Mouse (Mus musculus) forebrain, embryonic 15.5 days (tissue): ENCODE measurements around the gene Wnt6. TPM values are rescaled to one million over a fixed set of nuclear protein-coding genes. Genes with fewer than 3 reads are reported as not detected.

ENCODE experiments used
- ATAC-seq: fragments of 200-750 bp; cut with Nextera tagmentation; replicated peaks from 2 replicates; pipeline ENCODE4 v1.8.0; 2017; ENCODE audit warnings: mild to moderate bottlenecking, moderate TSS enrichment, moderate library complexity
- H3K27ac ChIP-seq: fragments of 300-500 bp; sonication (generic); replicated peaks from 2 replicates; pipeline ENCODE4 v1.5.1; 2015; ENCODE audit warnings: mild to moderate bottlenecking, inconsistent platforms
- H3K27me3 ChIP-seq: fragments of 300-500 bp; sonication (generic); 2 replicates; pipeline ENCODE4 v1.6.1; 2015; ENCODE audit warnings: inconsistent platforms
- H3K36me3 ChIP-seq: fragments of 300-500 bp; sonication (generic); 2 replicates; pipeline ENCODE4 v1.6.1; 2015; ENCODE audit warnings: mild to moderate bottlenecking, inconsistent platforms
- H3K4me1 ChIP-seq: fragments of 300-500 bp; sonication (generic); 2 replicates; pipeline ENCODE4 v1.6.1; 2015; ENCODE audit warnings: inconsistent platforms
- H3K4me2 ChIP-seq: fragments of 300-500 bp; sonication (generic); replicated peaks from 2 replicates; pipeline ENCODE4 v1.6.1; 2015; ENCODE audit warnings: mild to moderate bottlenecking, inconsistent platforms
- H3K4me3 ChIP-seq: fragments of 300-500 bp; sonication (generic); 2 replicates; pipeline ENCODE4 v1.5.1; 2015; ENCODE audit warnings: mild to moderate bottlenecking, inconsistent platforms
- H3K9ac ChIP-seq: fragments of 300-500 bp; sonication (generic); replicated peaks from 2 replicates; pipeline ENCODE4 v1.6.1; 2015; ENCODE audit warnings: mild to moderate bottlenecking, inconsistent platforms
- H3K9me3 ChIP-seq: fragments of 300-500 bp; sonication (generic); 2 replicates; pipeline ENCODE4 v1.6.1; 2016; ENCODE audit warnings: inconsistent platforms
- WGBS: fragments of 180-500 bp; shearing (Covaris S2); methylation state at CpG from one replicate; pipeline ENCODE4 v1.1.7; 2015; ENCODE audit warnings: mixed read lengths; 5-methylcytosine and 5-hydroxymethylcytosine counted together
- polyA plus RNA-seq: library from polyadenylated mRNA; unstranded; fragments of >200 nt; fragmentation: Nextera tagmentation; extraction: Ambion mirVana; gene quantifications from 2 replicates; pipeline ENCODE4 v1.2.1, GENCODE M21; 2015

The Wnt6 gene
- polyA plus RNA-seq, 1 experiment from 2014 or later: 2.2 TPM

DNA sequence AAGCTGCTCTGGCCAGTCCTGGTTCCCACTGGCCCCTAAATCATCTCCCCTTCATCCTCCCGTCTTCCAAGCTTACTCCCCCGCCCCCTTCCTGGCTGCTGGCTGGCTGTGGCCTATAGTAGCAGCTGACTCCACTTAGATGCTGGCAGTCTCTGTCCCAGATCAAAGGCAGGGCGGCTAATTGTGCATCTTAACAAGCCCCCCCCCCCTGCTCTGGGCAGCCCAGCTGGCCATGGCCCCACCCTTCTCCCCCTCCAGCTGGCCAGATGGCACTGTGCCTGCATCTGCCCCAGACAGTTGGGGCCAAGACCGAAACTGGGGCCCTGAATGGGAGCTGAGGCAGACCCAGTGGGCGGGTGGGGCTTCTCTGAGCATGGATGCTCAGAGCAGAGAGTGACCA lies 25.8 kb downstream of the Wnt6 start:
- Histone ChIP-seq H3K36me3 (no peaks in the 10 kb centered on the region), H3K4me1 (peaks cover 44% of the 10 kb centered on the region), H3K4me3 (no peak overlapping the region), H3K27ac (no peak overlapping the region), H3K9ac (no peak overlapping the region), H3K4me2 (no peak overlapping the region), H3K27me3 (peaks cover 78% of the 10 kb centered on the region), H3K9me3 (no peaks in the 10 kb centered on the region)
- 5% methylated on average over 5 of the region's 5 CpGs for WGBS
- peak; percentile 72 for ATAC-seq

DNA sequence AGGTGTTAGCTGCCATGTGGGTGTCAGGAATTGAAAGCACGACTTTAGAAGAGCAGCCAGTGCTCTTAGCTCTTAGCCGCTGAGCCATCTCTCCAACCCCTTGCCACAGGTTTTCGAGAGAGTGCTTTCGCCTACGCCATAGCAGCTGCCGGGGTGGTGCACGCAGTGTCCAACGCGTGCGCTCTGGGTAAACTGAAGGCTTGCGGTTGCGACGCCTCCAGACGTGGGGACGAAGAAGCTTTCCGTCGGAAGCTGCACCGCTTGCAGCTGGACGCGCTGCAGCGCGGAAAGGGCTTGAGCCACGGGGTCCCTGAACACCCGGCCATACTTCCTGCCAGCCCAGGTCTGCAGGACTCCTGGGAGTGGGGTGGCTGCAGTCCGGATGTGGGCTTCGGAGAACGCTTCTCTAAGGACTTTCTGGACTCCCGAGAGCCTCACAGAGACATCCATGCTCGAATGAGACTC lies 28.8 kb downstream of the Wnt6 start:
- WGBS: under 1% methylated on average over 29 of the region's 29 CpGs
- H3K9ac ChIP-seq: 0 out of 2 replicates have a peak overlapping the region, but pooled peaks have one; percentile 6
- H3K27me3 ChIP-seq: peaks cover 79% of the 10 kb centered on the region
- H3K4me3 ChIP-seq: peak overlapping the region; percentile 18
- no peaks in the 10 kb centered on the region for H3K36me3 ChIP-seq
- no peak for ATAC-seq
- no peak overlapping the region for H3K27ac ChIP-seq
- peaks cover 42% of the 10 kb centered on the region for H3K4me1 ChIP-seq
- H3K4me2 ChIP-seq: peak overlapping the region; percentile 38
- no peaks in the 10 kb centered on the region for H3K9me3 ChIP-seq

DNA sequence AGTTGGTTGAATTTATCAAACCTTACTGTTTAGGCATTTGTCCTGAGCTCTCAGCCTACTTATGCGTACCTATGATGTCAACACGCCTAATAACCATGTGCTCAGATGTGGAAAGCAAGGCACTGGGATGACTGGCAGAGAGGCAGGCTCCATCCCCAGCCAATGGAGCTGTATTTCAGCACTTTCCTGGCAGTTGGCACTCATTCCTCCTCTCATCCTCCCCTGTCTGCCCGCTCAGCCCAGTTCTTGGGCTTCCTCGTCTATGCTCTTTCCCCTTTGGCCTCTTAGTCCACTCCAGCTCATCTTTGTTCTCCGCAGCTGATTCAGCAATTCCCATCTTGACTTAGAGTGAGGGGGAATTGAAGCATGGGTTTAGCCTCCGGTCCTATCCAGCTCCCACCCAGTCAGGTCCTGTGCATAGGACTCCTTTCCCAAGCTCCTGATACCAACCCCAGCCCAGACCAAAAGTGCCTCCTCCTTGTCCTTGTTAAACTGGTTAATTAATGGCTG lies 30.0 kb downstream of the Wnt6 start:
- Histone ChIP-seq H3K4me3 (no peak overlapping the region), H3K9ac (no peak overlapping the region), H3K9me3 (no peaks in the 10 kb centered on the region), H3K4me1 (peaks cover 47% of the 10 kb centered on the region), H3K36me3 (no peaks in the 10 kb centered on the region), H3K4me2 (no peak overlapping the region), H3K27ac (no peak overlapping the region), H3K27me3 (peaks cover 78% of the 10 kb centered on the region)
- WGBS: 9% methylated on average over 6 of the region's 6 CpGs
- no peak for ATAC-seq

DNA sequence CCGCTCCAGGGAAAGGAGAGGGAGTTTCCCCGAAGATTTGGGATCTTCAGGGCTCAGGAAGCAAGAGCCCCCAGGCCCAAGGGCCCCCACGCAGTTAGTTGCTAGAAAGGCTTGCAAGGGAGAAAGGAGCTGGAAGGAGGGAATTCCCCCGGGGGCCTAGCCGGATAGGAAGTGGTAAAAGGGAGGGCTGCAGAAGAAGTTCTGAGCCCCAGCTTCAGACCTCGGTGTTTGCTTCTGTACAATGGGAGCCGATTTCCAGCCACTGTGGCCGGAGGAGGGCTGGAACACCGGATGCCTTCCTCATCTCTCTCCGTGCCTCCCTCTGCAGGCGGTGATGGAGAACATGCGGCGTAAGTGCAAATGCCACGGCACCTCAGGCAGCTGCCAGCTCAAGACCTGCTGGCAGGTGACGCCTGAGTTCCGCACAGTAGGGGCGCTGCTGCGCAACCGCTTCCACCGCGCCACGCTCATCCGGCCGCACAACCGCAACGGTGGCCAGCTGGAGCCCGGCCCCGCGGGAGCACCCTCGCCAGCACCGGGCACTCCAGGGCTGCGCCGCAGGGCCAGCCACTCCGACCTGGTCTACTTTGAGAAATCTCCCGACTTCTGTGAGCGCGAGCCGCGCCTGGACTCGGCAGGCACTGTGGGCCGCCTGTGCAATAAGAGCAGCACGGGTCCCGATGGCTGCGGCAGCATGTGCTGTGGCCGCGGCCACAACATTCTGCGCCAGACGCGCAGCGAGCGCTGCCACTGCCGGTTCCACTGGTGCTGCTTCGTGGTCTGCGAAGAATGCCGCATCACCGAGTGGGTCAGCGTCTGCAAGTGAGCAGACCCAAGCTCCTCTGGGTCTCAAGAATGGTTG lies 31.3 kb downstream of the Wnt6 start:
- H3K27ac ChIP-seq: no peak overlapping the region
- H3K4me1 ChIP-seq: peaks cover 51% of the 10 kb centered on the region
- peak overlapping the region; percentile 92 for H3K4me2 ChIP-seq
- H3K27me3 ChIP-seq: peaks cover 89% of the 10 kb centered on the region
- no peaks in the 10 kb centered on the region for H3K36me3 ChIP-seq
- WGBS: under 1% methylated on average over 57 of the region's 57 CpGs
- ATAC-seq: peak; percentile 47
- peak overlapping the region; percentile 49 for H3K4me3 ChIP-seq
- H3K9me3 ChIP-seq: no peaks in the 10 kb centered on the region
- peak overlapping the region; percentile 43; the same call in 1 of the 2 replicates for H3K9ac ChIP-seq

DNA sequence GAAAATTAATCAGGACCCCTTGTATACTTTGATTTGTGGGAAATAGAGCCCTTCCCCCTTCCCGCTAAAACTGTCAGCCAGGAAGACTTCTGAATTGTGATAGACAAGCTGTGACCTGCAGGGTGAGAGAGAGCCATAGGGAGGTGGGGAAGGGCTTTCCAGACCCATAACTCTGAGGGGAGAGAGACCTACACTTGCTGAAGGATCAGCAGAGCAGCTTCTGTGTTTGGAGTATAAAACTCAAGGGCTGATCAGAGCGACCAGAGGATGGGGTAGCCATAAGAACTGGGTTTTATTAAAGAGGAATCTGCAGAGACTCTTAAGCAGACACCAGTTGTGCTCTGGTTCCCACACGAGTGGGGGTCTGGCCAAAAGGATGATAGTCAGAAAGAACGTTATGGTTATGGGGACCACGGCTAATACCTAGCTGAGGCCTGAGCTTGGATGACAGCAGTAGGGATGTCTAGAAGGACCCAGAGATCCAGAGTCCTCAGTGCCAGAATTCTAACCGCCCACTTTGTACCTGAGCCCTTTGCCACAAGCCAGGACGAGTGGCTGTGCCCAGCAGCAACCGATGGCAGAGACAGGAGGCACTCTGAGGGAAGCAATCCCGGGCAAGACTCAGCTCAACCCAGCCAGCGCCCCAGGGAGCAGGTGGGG lies 32.6 kb downstream of the Wnt6 start:
- peaks cover 52% of the 10 kb centered on the region for H3K4me1 ChIP-seq
- no peak overlapping the region; the same call in 1 of the 2 replicates for H3K4me2 ChIP-seq
- H3K27me3 ChIP-seq: peaks cover 96% of the 10 kb centered on the region
- H3K9me3 ChIP-seq: no peaks in the 10 kb centered on the region
- no peak overlapping the region for H3K9ac ChIP-seq
- no peak for ATAC-seq
- H3K4me3 ChIP-seq: no peak overlapping the region
- H3K27ac ChIP-seq: no peak overlapping the region
- no peaks in the 10 kb centered on the region for H3K36me3 ChIP-seq
- 6% methylated on average over 10 of the region's 10 CpGs for WGBS

DNA sequence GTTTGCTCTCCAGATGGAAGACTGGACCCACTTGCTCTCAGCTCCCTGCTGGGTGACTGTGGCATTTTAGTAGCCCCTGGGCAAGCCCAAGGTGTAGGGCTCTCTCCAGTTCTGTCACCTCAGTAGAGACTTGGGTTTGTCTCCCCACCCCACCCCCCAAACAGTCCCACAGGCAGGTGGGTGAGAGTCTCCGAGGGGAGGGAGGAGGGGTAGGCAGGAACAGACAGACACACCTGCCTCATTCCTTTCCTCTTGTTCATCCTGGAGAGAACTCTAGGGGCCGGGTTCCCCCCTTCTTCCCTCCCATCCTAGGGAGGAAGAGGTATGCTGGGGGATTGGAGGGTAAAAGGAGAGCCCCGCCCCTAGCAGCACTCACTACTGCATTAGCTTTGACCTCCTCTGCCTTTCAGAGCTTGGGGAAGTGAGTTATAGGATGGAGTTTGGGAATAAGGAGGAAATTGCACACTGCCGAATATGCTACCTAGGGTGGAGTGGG lies 33.7 kb downstream of the Wnt6 start:
- Histone ChIP-seq H3K9me3 (no peaks in the 10 kb centered on the region), H3K9ac (no peak overlapping the region), H3K36me3 (no peaks in the 10 kb centered on the region), H3K27me3 (peaks cover 93% of the 10 kb centered on the region), H3K4me3 (no peak overlapping the region), H3K4me1 (peaks cover 42% of the 10 kb centered on the region), H3K4me2 (no peak overlapping the region), H3K27ac (no peak overlapping the region)
- WGBS: 19% methylated on average over 4 of the region's 4 CpGs
- ATAC-seq: no peak

DNA sequence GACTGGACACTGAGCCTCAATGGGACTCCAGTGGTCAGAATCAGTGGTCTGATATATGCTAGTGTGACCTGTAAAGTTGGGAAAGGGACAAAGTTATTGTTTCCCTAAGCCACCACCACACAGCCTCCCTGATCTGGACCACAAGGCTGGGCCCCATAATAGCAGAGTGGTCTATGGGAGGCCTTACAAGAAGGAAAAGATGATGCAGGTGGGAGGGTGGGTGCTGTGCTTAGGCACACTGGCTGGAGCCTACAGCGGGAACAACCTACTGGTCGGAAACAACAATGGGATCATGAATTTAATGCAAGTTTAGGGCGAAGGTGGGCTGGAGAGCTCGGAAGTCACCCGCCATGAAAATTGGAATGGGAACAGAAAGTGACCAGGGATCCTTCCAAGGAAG lies 34.2 kb downstream of the Wnt6 start:
- ATAC-seq: no peak
- Histone ChIP-seq H3K4me2 (no peak overlapping the region), H3K27ac (no peak overlapping the region), H3K27me3 (peaks cover 88% of the 10 kb centered on the region), H3K36me3 (no peaks in the 10 kb centered on the region), H3K4me3 (no peak overlapping the region), H3K9ac (no peak overlapping the region), H3K9me3 (no peaks in the 10 kb centered on the region), H3K4me1 (peaks cover 38% of the 10 kb centered on the region)
- 13% methylated on average over 5 of the region's 5 CpGs for WGBS

DNA sequence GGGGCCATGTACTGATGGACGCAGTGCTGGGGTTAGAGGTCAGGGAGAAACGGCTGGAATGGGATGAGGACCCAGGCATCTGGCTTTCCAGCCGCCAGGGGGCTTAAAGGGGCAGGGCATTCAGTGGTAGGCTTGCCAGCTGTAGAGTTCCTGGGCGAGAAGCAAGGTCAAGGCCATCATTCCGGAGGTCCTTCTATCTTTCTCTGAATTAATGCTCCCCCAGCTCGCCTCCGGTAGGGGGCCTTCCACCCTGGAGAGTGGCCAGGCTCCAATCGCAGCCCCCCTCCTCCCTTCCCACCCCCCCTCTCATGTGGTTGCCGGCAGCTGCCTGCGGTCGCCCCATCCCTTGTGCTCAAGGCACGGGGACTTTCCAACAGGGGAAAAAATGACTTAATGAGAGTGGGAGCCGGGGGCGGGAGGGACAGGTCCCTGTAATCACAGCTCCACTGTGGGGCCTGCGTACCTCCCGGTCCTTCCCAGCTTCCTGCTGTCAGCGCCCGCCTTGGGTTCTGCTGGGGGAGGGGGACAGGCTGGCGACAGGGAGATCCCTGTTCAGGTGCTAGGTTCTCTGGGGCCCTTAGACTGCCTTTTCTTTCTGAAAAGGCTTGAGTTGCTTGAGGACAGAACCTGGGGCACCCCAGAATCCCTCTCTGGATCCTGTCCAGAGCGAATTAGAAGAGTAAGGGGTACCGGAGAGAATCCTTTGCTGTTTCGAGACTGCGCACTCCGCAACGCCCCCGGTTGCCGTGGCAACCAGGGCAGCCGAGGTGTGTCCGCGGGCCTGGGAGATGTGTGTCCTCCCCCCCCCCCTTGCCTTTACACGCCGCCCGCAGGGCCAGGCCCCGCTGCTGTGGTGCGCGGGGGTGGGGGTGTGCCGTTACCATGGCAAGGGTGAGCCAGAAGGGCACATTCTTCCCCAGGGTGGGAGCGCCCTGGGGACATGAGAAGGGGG lies 34.9 kb downstream of the Wnt6 start:
- H3K4me3 ChIP-seq: peak overlapping the region; percentile 35
- WGBS: under 1% methylated on average over 37 of the region's 38 CpGs
- H3K27me3 ChIP-seq: peaks cover 83% of the 10 kb centered on the region
- peaks cover 35% of the 10 kb centered on the region for H3K4me1 ChIP-seq
- no peak overlapping the region for H3K27ac ChIP-seq
- H3K9ac ChIP-seq: peak overlapping the region; percentile 43
- no peaks in the 10 kb centered on the region for H3K9me3 ChIP-seq
- ATAC-seq: peak; percentile 45
- H3K36me3 ChIP-seq: no peaks in the 10 kb centered on the region
- H3K4me2 ChIP-seq: peak overlapping the region; percentile 57

DNA sequence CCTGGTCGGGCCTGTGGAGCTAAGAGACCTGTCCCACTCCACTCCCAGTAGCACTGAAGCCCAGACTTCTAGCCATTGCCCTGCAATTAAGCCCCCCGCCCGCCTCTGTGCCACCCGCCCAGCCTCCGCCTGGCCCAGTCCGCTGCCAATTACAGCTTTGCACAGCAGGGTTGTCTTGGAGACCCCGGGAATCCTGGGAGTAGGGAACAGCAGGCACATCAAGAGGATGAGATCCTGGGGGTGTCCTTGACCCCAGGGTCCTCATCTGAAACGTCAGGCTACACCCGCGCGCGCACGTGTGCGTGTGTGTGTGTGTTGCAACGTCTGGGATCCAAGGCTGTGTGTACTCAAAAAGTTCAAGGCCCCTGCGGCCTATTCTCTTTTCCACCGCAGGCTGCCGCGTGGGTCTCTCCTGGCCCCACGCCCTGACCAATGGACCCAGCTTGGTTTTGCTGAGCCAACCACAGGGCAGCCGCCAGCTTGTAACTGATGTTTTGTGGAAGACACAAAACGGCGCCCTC lies 35.9 kb downstream of the Wnt6 start:
- Histone ChIP-seq H3K4me3 (peak overlapping the region; percentile 35; the same call in 1 of the 2 replicates), H3K27ac (no peak overlapping the region), H3K4me1 (peaks cover 34% of the 10 kb centered on the region), H3K9ac (no peak overlapping the region), H3K4me2 (peak overlapping the region; percentile 57), H3K36me3 (no peaks in the 10 kb centered on the region), H3K27me3 (peaks cover 77% of the 10 kb centered on the region), H3K9me3 (no peaks in the 10 kb centered on the region)
- peak; percentile 24; the same call in 1 of the 2 replicates for ATAC-seq
- WGBS: 3% methylated on average over 23 of the region's 23 CpGs

DNA sequence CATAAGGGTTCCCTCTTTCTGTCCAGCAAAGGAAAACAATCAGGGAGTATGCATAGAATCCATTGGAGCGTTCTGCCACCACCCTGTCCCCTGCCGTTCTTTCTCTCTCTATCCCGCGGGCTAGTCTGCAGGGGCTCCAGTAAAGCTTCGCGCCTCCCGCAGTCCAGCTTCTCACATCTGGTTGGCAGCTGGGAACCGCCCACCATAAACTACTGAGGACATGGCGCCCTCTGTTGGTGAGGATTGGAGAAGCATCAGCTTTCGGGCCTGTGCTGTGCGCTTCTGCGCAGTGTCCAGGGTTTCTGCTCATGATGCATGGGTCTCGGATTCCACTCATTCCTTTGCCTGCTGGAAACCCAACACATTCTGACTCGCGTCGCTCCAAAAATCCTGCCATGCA lies 36.4 kb downstream of the Wnt6 start:
- WGBS: under 1% methylated on average over 16 of the region's 16 CpGs
- Histone ChIP-seq H3K9ac (no peak overlapping the region), H3K4me3 (peak overlapping the region; percentile 3; the same call in 1 of the 2 replicates), H3K27me3 (peaks cover 73% of the 10 kb centered on the region), H3K4me1 (peaks cover 29% of the 10 kb centered on the region), H3K36me3 (no peaks in the 10 kb centered on the region), H3K4me2 (peak overlapping the region; percentile 57), H3K9me3 (no peaks in the 10 kb centered on the region), H3K27ac (no peak overlapping the region)
- peak; percentile 62 for ATAC-seq

DNA sequence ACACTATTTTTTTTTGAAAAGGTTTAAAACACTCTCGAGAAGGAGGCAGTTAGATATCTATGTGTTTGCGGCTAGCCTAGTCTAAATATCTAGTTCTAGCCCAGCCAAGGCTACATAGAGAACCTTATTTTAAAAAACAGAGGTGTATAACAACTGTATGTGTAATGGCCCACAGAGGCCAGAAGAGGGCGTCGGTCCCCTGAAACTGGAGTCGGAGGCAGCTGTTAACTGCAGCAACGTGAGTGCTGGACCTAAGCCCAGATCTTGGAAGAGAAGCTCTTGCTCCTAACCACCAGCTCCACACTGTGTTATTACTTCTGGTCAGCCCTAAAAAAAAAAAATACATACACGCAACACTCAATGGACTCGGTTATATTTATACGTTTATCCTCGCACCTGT lies 37.3 kb downstream of the Wnt6 start:
- WGBS: 57% methylated on average over 10 of the region's 10 CpGs
- Histone ChIP-seq H3K4me1 (peaks cover 20% of the 10 kb centered on the region), H3K27me3 (peaks cover 64% of the 10 kb centered on the region), H3K4me3 (no peak overlapping the region), H3K9me3 (no peaks in the 10 kb centered on the region), H3K4me2 (no peak overlapping the region), H3K36me3 (no peaks in the 10 kb centered on the region), H3K27ac (no peak overlapping the region), H3K9ac (no peak overlapping the region)
- ATAC-seq: no peak
